Mouse (Mus musculus): ENCODE measurements around the gene Dclk1. TPM values are rescaled to one million over a fixed set of nuclear protein-coding genes. Genes with fewer than 3 reads are reported as not detected.

Gene Dclk1
- polyA plus RNA-seq, 1 experiment, result 89.6 TPM

GRCm38 (mm10) chr3:55451035-55451434 is 208.9 kb downstream of the Dclk1 start:
- H3K4me1 ChIP-seq (ENCODE audit: control insufficient read depth, insufficient read depth, low read length), result 0 out of 2 replicates have a peak, but pooled peaks cover 2% of the 10 kb centered on the region
- H3K27ac ChIP-seq (ENCODE audit: insufficient read depth, low read length), result no peak overlapping the region
- no peak overlapping the region for H3K4me3 ChIP-seq (ENCODE audit: insufficient read depth, low read length)
- TF ChIP-seq POLR2A (IDR thresholded peaks at IDR 0.05; ENCODE audit: low read depth, low read length) (no peak), CTCF (IDR thresholded peaks at IDR 0.05; ENCODE audit: borderline replicate concordance, insufficient read depth, low read length) (no peak)

- Histone ChIP-seq H3K4me1 (ENCODE audit: control insufficient read depth, insufficient read depth, low read length) (0 out of 2 replicates have a peak, but pooled peaks cover 2% of the 10 kb centered on the region), H3K4me3 (ENCODE audit: insufficient read depth, low read length) (no peak overlapping the region), H3K27ac (ENCODE audit: insufficient read depth, low read length) (no peak overlapping the region)
- TF ChIP-seq POLR2A (IDR thresholded peaks at IDR 0.05; ENCODE audit: low read depth, low read length) (no peak), CTCF (IDR thresholded peaks at IDR 0.05; ENCODE audit: borderline replicate concordance, insufficient read depth, low read length) (no peak)
Measured at GRCm38 (mm10) chr3:55451877-55452276, 209.7 kb downstream of the Dclk1 start.

- H3K4me3 ChIP-seq (ENCODE audit: insufficient read depth, low read length), result no peak overlapping the region
- no peak overlapping the region for H3K27ac ChIP-seq (ENCODE audit: insufficient read depth, low read length)
- H3K4me1 ChIP-seq (ENCODE audit: control insufficient read depth, insufficient read depth, low read length), result 0 out of 2 replicates have a peak, but pooled peaks cover 2% of the 10 kb centered on the region
- no peak for TF ChIP-seq POLR2A (IDR thresholded peaks at IDR 0.05; ENCODE audit: low read depth, low read length)
- no peak for TF ChIP-seq CTCF (IDR thresholded peaks at IDR 0.05; ENCODE audit: borderline replicate concordance, insufficient read depth, low read length)
Measured at GRCm38 (mm10) chr3:55452464-55452863, 210.3 kb downstream of the Dclk1 start.

- TF ChIP-seq POLR2A (IDR thresholded peaks at IDR 0.05; ENCODE audit: low read depth, low read length), result no peak
- no peak for TF ChIP-seq CTCF (IDR thresholded peaks at IDR 0.05; ENCODE audit: borderline replicate concordance, insufficient read depth, low read length)
- Histone ChIP-seq H3K4me3 (ENCODE audit: insufficient read depth, low read length) (no peak overlapping the region), H3K27ac (ENCODE audit: insufficient read depth, low read length) (no peak overlapping the region), H3K4me1 (ENCODE audit: control insufficient read depth, insufficient read depth, low read length) (no peaks in the 10 kb centered on the region; the same call in 1 of the 2 replicates)
Measured at GRCm38 (mm10) chr3:55461092-55461491, 218.9 kb downstream of the Dclk1 start.

- TF ChIP-seq CTCF (IDR thresholded peaks at IDR 0.05; ENCODE audit: borderline replicate concordance, insufficient read depth, low read length), result no peak
- TF ChIP-seq POLR2A (IDR thresholded peaks at IDR 0.05; ENCODE audit: low read depth, low read length), result no peak
- Histone ChIP-seq H3K4me3 (ENCODE audit: insufficient read depth, low read length) (peak overlapping the region; percentile 26; the same call in 1 of the 2 replicates), H3K4me1 (ENCODE audit: control insufficient read depth, insufficient read depth, low read length) (no peaks in the 10 kb centered on the region; the same call in 1 of the 2 replicates), H3K27ac (ENCODE audit: insufficient read depth, low read length) (peak overlapping the region; percentile 52)
Measured at GRCm38 (mm10) chr3:55461685-55462655, 219.8 kb downstream of the Dclk1 start.

- H3K27ac ChIP-seq (ENCODE audit: insufficient read depth, low read length), result no peak overlapping the region
- no peak for TF ChIP-seq CTCF (IDR thresholded peaks at IDR 0.05; ENCODE audit: borderline replicate concordance, insufficient read depth, low read length)
- no peaks in the 10 kb centered on the region; the same call in 1 of the 2 replicates for H3K4me1 ChIP-seq (ENCODE audit: control insufficient read depth, insufficient read depth, low read length)
- no peak overlapping the region for H3K4me3 ChIP-seq (ENCODE audit: insufficient read depth, low read length)
Measured at GRCm38 (mm10) chr3:55462904-55463668, 220.9 kb downstream of the Dclk1 start.

GRCm38 (mm10) chr3:55464226-55464625 is 222.1 kb downstream of the Dclk1 start:
- no peak overlapping the region for H3K27ac ChIP-seq (ENCODE audit: insufficient read depth, low read length)
- H3K4me3 ChIP-seq (ENCODE audit: insufficient read depth, low read length), result no peak overlapping the region
- TF ChIP-seq CTCF (IDR thresholded peaks at IDR 0.05; ENCODE audit: borderline replicate concordance, insufficient read depth, low read length), result no peak
- TF ChIP-seq POLR2A (IDR thresholded peaks at IDR 0.05; ENCODE audit: low read depth, low read length), result no peak
- no peaks in the 10 kb centered on the region; the same call in 1 of the 2 replicates for H3K4me1 ChIP-seq (ENCODE audit: control insufficient read depth, insufficient read depth, low read length)

- Histone ChIP-seq H3K27ac (ENCODE audit: insufficient read depth, low read length) (no peak overlapping the region), H3K4me3 (ENCODE audit: insufficient read depth, low read length) (no peak overlapping the region), H3K4me1 (ENCODE audit: control insufficient read depth, insufficient read depth, low read length) (no peaks in the 10 kb centered on the region; the same call in 1 of the 2 replicates)
- TF ChIP-seq CTCF (IDR thresholded peaks at IDR 0.05; ENCODE audit: borderline replicate concordance, insufficient read depth, low read length) (no peak), POLR2A (IDR thresholded peaks at IDR 0.05; ENCODE audit: low read depth, low read length) (no peak)
Measured at GRCm38 (mm10) chr3:55465785-55466184, 223.6 kb downstream of the Dclk1 start.

- H3K4me1 ChIP-seq (ENCODE audit: control insufficient read depth, insufficient read depth, low read length), result no peaks in the 10 kb centered on the region
Measured at GRCm38 (mm10) chr3:55466348-55466747, 224.2 kb downstream of the Dclk1 start.

More at GRCm38 (mm10) chr3:55466348-55466747, 224.2 kb downstream of the Dclk1 start:
- Histone ChIP-seq H3K27ac (ENCODE audit: insufficient read depth, low read length) (no peak overlapping the region), H3K4me3 (ENCODE audit: insufficient read depth, low read length) (no peak overlapping the region)
- no peak for TF ChIP-seq CTCF (IDR thresholded peaks at IDR 0.05; ENCODE audit: borderline replicate concordance, insufficient read depth, low read length)
- TF ChIP-seq POLR2A (IDR thresholded peaks at IDR 0.05; ENCODE audit: low read depth, low read length), result no peak
